Mouse (Mus musculus) erythroblast, embryonic 14.5 days (primary cell): ENCODE measurements around the gene Fbxl17. TPM values are rescaled to one million over a fixed set of nuclear protein-coding genes. Genes with fewer than 3 reads are reported as not detected.
A peak's percentile ranks its signal among the peaks of the same experiment; 100 is the strongest.

Experiments
- H3K27me3 ChIP-seq: 2 replicates; pipeline ENCODE4 v1.6.1; 2012; ENCODE audit warnings: inconsistent platforms; ENCODE audit not compliant: control insufficient read depth
- H3K36me3 ChIP-seq: 2 replicates; pipeline ENCODE4 v1.6.1; 2012; ENCODE audit warnings: mild to moderate bottlenecking, inconsistent platforms; ENCODE audit not compliant: control insufficient read depth
- H3K4me1 ChIP-seq: 2 replicates; pipeline ENCODE4 v1.6.1; 2012; ENCODE audit warnings: inconsistent platforms; ENCODE audit not compliant: control insufficient read depth
- H3K4me3 ChIP-seq: replicated peaks from 2 replicates; pipeline ENCODE3; 2012; ENCODE audit warnings: moderate library complexity, mild to moderate bottlenecking, inconsistent platforms
- H3K9me3 ChIP-seq: 2 replicates; pipeline ENCODE4 v1.6.1; 2012; ENCODE audit warnings: low read length, inconsistent platforms, mixed read lengths; ENCODE audit not compliant: control insufficient read depth
- GATA1 ChIP-seq: IDR thresholded peaks from 2 replicates; pipeline ENCODE4 v1.6.1; 2012; ENCODE audit warnings: low read length, inconsistent platforms, mixed read lengths
- TAL1 ChIP-seq: IDR thresholded peaks from 3 replicates; pipeline ENCODE4 v1.6.1; 2012; ENCODE audit warnings: low read length, inconsistent platforms, mixed read lengths
- polyA plus RNA-seq: library from polyadenylated mRNA; stranded (reverse); fragments of >175 nt; gene quantifications from 2 replicates; pipeline ENCODE4 v1.2.3, GENCODE M21; 2012

The Fbxl17 gene
- polyA plus RNA-seq, 1 experiment, result 0.48 TPM

- peaks cover 6% of the 10 kb centered on the region for H3K36me3 ChIP-seq
- H3K27me3 ChIP-seq, result no peaks in the 10 kb centered on the region
- no peak for TF ChIP-seq TAL1
- TF ChIP-seq GATA1, result no peak
- H3K9me3 ChIP-seq, result no peaks in the 10 kb centered on the region
- H3K4me1 ChIP-seq, result peaks cover 30% of the 10 kb centered on the region
- H3K4me3 ChIP-seq, result no peak overlapping the region
These were observed 173.6 kb downstream of the Fbxl17 start for GRCm38 (mm10) chr17:63326227-63326626.

GRCm38 (mm10) chr17:63324672-63325071 lies 175.1 kb downstream of the Fbxl17 start:
- TF ChIP-seq GATA1, result no peak
- no peak for TF ChIP-seq TAL1
- Histone ChIP-seq H3K27me3 (no peaks in the 10 kb centered on the region), H3K9me3 (no peaks in the 10 kb centered on the region), H3K36me3 (peaks cover 8% of the 10 kb centered on the region), H3K4me1 (peaks cover 45% of the 10 kb centered on the region), H3K4me3 (no peak overlapping the region)

GRCm38 (mm10) chr17:63324039-63324438 lies 175.8 kb downstream of the Fbxl17 start:
- Histone ChIP-seq H3K4me3 (no peak overlapping the region), H3K36me3 (peaks cover 8% of the 10 kb centered on the region), H3K9me3 (no peaks in the 10 kb centered on the region), H3K27me3 (no peaks in the 10 kb centered on the region), H3K4me1 (peaks cover 51% of the 10 kb centered on the region)
- no peak for TF ChIP-seq TAL1
- TF ChIP-seq GATA1, result no peak

GRCm38 (mm10) chr17:63322846-63323245 lies 177.0 kb downstream of the Fbxl17 start:
- Histone ChIP-seq H3K9me3 (no peaks in the 10 kb centered on the region), H3K27me3 (no peaks in the 10 kb centered on the region), H3K4me1 (peaks cover 62% of the 10 kb centered on the region), H3K4me3 (no peak overlapping the region), H3K36me3 (peaks cover 8% of the 10 kb centered on the region)
- TF ChIP-seq GATA1 (no peak), TAL1 (no peak)

GRCm38 (mm10) chr17:63321290-63321689 lies 178.5 kb downstream of the Fbxl17 start:
- H3K4me3 ChIP-seq, result no peak overlapping the region
- no peaks in the 10 kb centered on the region for H3K27me3 ChIP-seq
- TF ChIP-seq GATA1, result no peak
- TF ChIP-seq TAL1, result no peak
- H3K9me3 ChIP-seq, result no peaks in the 10 kb centered on the region
- peaks cover 8% of the 10 kb centered on the region for H3K36me3 ChIP-seq
- peaks cover 76% of the 10 kb centered on the region for H3K4me1 ChIP-seq

GRCm38 (mm10) chr17:63317518-63317917 lies 182.3 kb downstream of the Fbxl17 start:
- Histone ChIP-seq H3K4me3 (no peak overlapping the region), H3K9me3 (peaks cover 7% of the 10 kb centered on the region), H3K4me1 (peaks cover 97% of the 10 kb centered on the region), H3K27me3 (no peaks in the 10 kb centered on the region), H3K36me3 (peaks cover 21% of the 10 kb centered on the region)
- TF ChIP-seq TAL1 (no peak), GATA1 (no peak)

GRCm38 (mm10) chr17:63315646-63316480 lies 184.0 kb downstream of the Fbxl17 start:
- Histone ChIP-seq H3K27me3 (no peaks in the 10 kb centered on the region), H3K4me1 (peaks cover 97% of the 10 kb centered on the region), H3K4me3 (no peak overlapping the region), H3K36me3 (peaks cover 18% of the 10 kb centered on the region), H3K9me3 (peaks cover 7% of the 10 kb centered on the region)
- no peak for TF ChIP-seq GATA1
- TF ChIP-seq TAL1, result no peak

- Histone ChIP-seq H3K4me3 (peak overlapping the region; percentile 40), H3K27me3 (no peaks in the 10 kb centered on the region), H3K9me3 (peaks cover 7% of the 10 kb centered on the region), H3K36me3 (peaks cover 18% of the 10 kb centered on the region), H3K4me1 (peaks cover 89% of the 10 kb centered on the region)
- TF ChIP-seq TAL1 (no peak), GATA1 (no peak)
These were observed 187.0 kb downstream of the Fbxl17 start for GRCm38 (mm10) chr17:63312804-63313203.

GRCm38 (mm10) chr17:63312330-63312729 lies 187.5 kb downstream of the Fbxl17 start:
- TF ChIP-seq GATA1, result peak; percentile 99
- TF ChIP-seq TAL1, result peak; percentile 98
- H3K4me1 ChIP-seq, result peaks cover 87% of the 10 kb centered on the region
- peak overlapping the region; percentile 40 for H3K4me3 ChIP-seq
- peaks cover 7% of the 10 kb centered on the region for H3K9me3 ChIP-seq
- H3K27me3 ChIP-seq, result no peaks in the 10 kb centered on the region
- peaks cover 18% of the 10 kb centered on the region for H3K36me3 ChIP-seq
